Mouse (Mus musculus) spleen, adult 2 months (tissue): Measurements from ENCODE around the gene Nup98.

Source experiments
- CTCF ChIP-seq: fragments of 200-500 bp; IDR thresholded peaks from 2 replicates; pipeline ENCODE4 v1.5.1; 2011; ENCODE audit warnings: mild to moderate bottlenecking, inconsistent platforms; ENCODE audit not compliant: insufficient read depth, insufficient read length, insufficient replicate concordance; ENCODE audit errors: extremely low read depth
- POLR2A ChIP-seq: fragments of 200-500 bp; IDR thresholded peaks from 2 replicates; pipeline ENCODE4 v1.6.1; 2011; ENCODE audit warnings: low read depth, low read length, inconsistent platforms

GRCm38 (mm10) chr7:102256636-102257035, 46.7 kb upstream of the Nup98 start:
- TF ChIP-seq CTCF (no peak), POLR2A (no peak)
